Mouse (Mus musculus) midbrain, embryonic 16.5 days (tissue): ENCODE data around the gene Hacd2. TPM values are rescaled to one million over a fixed set of nuclear protein-coding genes. Genes with fewer than 3 reads are reported as not detected.

Experiments
- ATAC-seq: fragments of 200-750 bp; cut with Nextera tagmentation; 2 replicates; pipeline ENCODE4 v1.8.0; 2017; ENCODE audit warnings: moderate TSS enrichment
- H3K27ac ChIP-seq: fragments of 300-500 bp; sonication (generic); 2 replicates; pipeline ENCODE4 v1.5.1; 2014; ENCODE audit warnings: mild to moderate bottlenecking, low read length, mixed read lengths
- H3K27me3 ChIP-seq: fragments of 300-500 bp; sonication (generic); 2 replicates; pipeline ENCODE4 v1.6.1; 2014; ENCODE audit warnings: low read depth, low read length, mixed read lengths; ENCODE audit not compliant: control insufficient read depth, insufficient read depth
- H3K36me3 ChIP-seq: fragments of 300-500 bp; sonication (generic); 2 replicates; pipeline ENCODE4 v1.6.1; 2014; ENCODE audit warnings: mild to moderate bottlenecking, low read length, moderate library complexity, mixed read lengths; ENCODE audit not compliant: control insufficient read depth, insufficient read depth
- H3K4me1 ChIP-seq: fragments of 300-500 bp; sonication (generic); 2 replicates; pipeline ENCODE4 v1.6.1; 2014; ENCODE audit warnings: mild to moderate bottlenecking, low read length, mixed read lengths; ENCODE audit not compliant: control insufficient read depth, insufficient read depth
- H3K4me2 ChIP-seq: fragments of 300-500 bp; sonication (generic); 2 replicates; pipeline ENCODE4 v1.6.1; 2014; ENCODE audit warnings: mild to moderate bottlenecking, low read length, mixed read lengths
- H3K4me3 ChIP-seq: fragments of 300-500 bp; sonication (generic); 2 replicates; pipeline ENCODE4 v1.5.1; 2014; ENCODE audit warnings: low read depth, mild to moderate bottlenecking, low read length, moderate library complexity, mixed read lengths
- H3K9ac ChIP-seq: fragments of 300-500 bp; sonication (generic); 2 replicates; pipeline ENCODE4 v1.6.1; 2014; ENCODE audit warnings: low read depth, low read length, mixed read lengths
- H3K9me3 ChIP-seq: fragments of 300-500 bp; sonication (generic); replicated peaks from 2 replicates; pipeline ENCODE4 v1.6.1; 2014; ENCODE audit warnings: mild to moderate bottlenecking, low read length, mixed read lengths; ENCODE audit not compliant: control insufficient read depth, poor library complexity, severe bottlenecking
- WGBS: fragments of 180-500 bp; shearing (Covaris S2); extraction: QIAGEN DNeasy Blood & Tissue Kit; methylation state at CpG from one replicate; pipeline ENCODE4 v1.1.7; 2014; 5-methylcytosine and 5-hydroxymethylcytosine counted together
- polyA plus RNA-seq: library from polyadenylated mRNA; unstranded; fragments of >200 nt; fragmentation: Nextera tagmentation; extraction: Ambion mirVana; gene quantifications from 2 replicates; pipeline ENCODE4 v1.2.1, GENCODE M21; 2015

The Hacd2 gene
- polyA plus RNA-seq, 1 experiment from 2014 or later = 44.0 TPM

- Histone ChIP-seq H3K4me3 (no peak overlapping the region), H3K36me3 (no peaks in the 10 kb centered on the region), H3K27ac (no peak overlapping the region), H3K9me3 (no peaks in the 10 kb centered on the region), H3K4me1 (peaks cover 9% of the 10 kb centered on the region), H3K9ac (no peak overlapping the region), H3K4me2 (peak overlapping the region; percentile 34), H3K27me3 (no peaks in the 10 kb centered on the region)
- 43% methylated on average over 11 of the region's 11 CpGs for WGBS
- ATAC-seq = no peak
Observed at GRCm38 (mm10) chr16:34999986-35000385, 22.2 kb upstream of the Hacd2 start.

- H3K27me3 ChIP-seq = no peaks in the 10 kb centered on the region
- no peak overlapping the region for H3K4me3 ChIP-seq
- no peak for ATAC-seq
- H3K4me1 ChIP-seq = peaks cover 9% of the 10 kb centered on the region
- 8% methylated on average over 10 of the region's 10 CpGs for WGBS
- peak overlapping the region; percentile 34 for H3K4me2 ChIP-seq
- H3K9me3 ChIP-seq = no peaks in the 10 kb centered on the region
- no peaks in the 10 kb centered on the region for H3K36me3 ChIP-seq
- peak overlapping the region; percentile 47; the same call in 1 of the 2 replicates for H3K9ac ChIP-seq
- H3K27ac ChIP-seq = no peak overlapping the region
Observed at GRCm38 (mm10) chr16:35000923-35001560, 21.2 kb upstream of the Hacd2 start.

DNA sequence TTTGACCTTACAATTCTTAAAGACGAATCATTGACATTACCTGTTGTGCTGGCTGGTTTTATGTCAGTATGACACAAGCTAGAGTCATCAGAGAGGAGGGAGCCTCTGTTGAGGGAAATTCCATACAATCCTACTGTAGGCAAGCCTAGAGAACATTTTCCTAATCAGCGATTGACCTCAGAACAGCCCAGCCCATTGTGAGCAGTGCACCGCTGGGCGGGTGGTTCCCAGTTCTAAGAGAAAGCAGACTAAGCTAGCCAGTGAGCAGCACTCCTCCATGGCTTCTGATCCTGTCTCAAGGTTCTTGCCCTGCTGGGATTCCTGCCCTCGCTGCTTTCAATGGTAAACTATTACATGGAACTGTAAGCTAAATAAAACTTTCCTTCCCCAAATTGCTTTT lies 17.9 kb upstream of the Hacd2 start:
- no peaks in the 10 kb centered on the region for H3K9me3 ChIP-seq
- 77% methylated on average over 5 of the region's 5 CpGs for WGBS
- ATAC-seq = no peak

GRCm38 (mm10) chr16:35004756-35005155 lies 17.5 kb upstream of the Hacd2 start:
- H3K27me3 ChIP-seq = no peaks in the 10 kb centered on the region
- WGBS = 93% methylated on average over 2 of the region's 2 CpGs
- H3K4me3 ChIP-seq = no peak overlapping the region
- no peak overlapping the region for H3K27ac ChIP-seq
- ATAC-seq = no peak
- no peak overlapping the region for H3K9ac ChIP-seq
- H3K36me3 ChIP-seq = no peaks in the 10 kb centered on the region
- no peaks in the 10 kb centered on the region for H3K9me3 ChIP-seq
- H3K4me1 ChIP-seq = peaks cover 9% of the 10 kb centered on the region
- H3K4me2 ChIP-seq = no peak overlapping the region

More for the DNA sequence above, 17.9 kb upstream of the Hacd2 start:
- Histone ChIP-seq H3K4me2 (no peak overlapping the region), H3K4me1 (peaks cover 9% of the 10 kb centered on the region), H3K36me3 (no peaks in the 10 kb centered on the region), H3K9ac (no peak overlapping the region), H3K27me3 (no peaks in the 10 kb centered on the region), H3K27ac (no peak overlapping the region), H3K4me3 (no peak overlapping the region)

GRCm38 (mm10) chr16:35006251-35006650 lies 16.0 kb upstream of the Hacd2 start:
- peaks cover 1% of the 10 kb centered on the region for H3K4me1 ChIP-seq
- H3K27ac ChIP-seq = no peak overlapping the region
- H3K36me3 ChIP-seq = no peaks in the 10 kb centered on the region
- H3K27me3 ChIP-seq = no peaks in the 10 kb centered on the region
- 93% methylated on average over 5 of the region's 5 CpGs for WGBS
- H3K9me3 ChIP-seq = no peaks in the 10 kb centered on the region
- ATAC-seq = no peak
- H3K9ac ChIP-seq = no peak overlapping the region
- no peak overlapping the region for H3K4me2 ChIP-seq
- H3K4me3 ChIP-seq = no peak overlapping the region

DNA sequence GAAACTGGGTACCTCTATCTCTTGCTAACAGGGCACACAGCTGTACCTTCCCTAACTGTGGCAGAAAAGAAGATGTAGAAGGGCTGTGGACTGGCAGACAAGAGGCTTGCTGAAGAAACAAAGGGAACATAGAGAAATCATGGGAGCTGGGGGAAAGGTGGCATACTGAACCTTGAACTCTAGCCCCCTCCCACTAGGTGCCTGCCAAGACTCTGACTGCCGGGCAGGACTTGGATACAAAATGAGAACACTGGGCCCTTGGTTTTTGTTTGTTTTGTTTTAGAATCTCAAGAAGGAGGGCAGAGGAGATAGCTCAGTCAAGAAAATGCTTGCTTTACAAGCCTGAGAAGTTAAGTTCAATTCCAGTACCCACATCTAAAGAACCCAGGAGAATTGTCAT lies 14.9 kb upstream of the Hacd2 start:
- no peaks in the 10 kb centered on the region for H3K9me3 ChIP-seq
- H3K4me2 ChIP-seq = no peak overlapping the region
- no peak overlapping the region for H3K27ac ChIP-seq
- H3K4me3 ChIP-seq = no peak overlapping the region
- 50% methylated on average over 1 of the region's 1 CpGs for WGBS
- no peaks in the 10 kb centered on the region for H3K4me1 ChIP-seq
- no peak for ATAC-seq
- no peaks in the 10 kb centered on the region for H3K36me3 ChIP-seq
- H3K9ac ChIP-seq = no peak overlapping the region
- H3K27me3 ChIP-seq = no peaks in the 10 kb centered on the region

DNA sequence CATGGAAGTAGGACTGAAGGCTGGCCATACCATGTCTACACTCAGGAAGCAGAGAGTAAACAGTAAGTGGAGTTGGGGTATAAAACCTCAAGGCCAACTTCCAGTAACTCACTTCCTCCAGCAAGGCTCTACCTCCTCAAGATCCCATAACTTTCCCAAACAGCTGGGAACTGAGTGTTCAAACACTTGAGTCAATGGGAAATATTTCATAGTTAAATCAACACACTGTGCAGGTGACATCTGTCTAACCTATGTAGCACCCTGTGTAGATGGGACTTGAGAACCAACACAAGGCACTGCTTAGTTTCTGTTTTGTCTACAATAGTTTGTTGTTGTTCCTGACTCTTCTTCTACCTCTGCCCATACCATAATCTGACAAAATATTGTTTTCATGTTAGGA lies 13.8 kb upstream of the Hacd2 start:
- Histone ChIP-seq H3K9ac (no peak overlapping the region), H3K27ac (no peak overlapping the region), H3K4me1 (no peaks in the 10 kb centered on the region), H3K36me3 (no peaks in the 10 kb centered on the region), H3K9me3 (no peaks in the 10 kb centered on the region), H3K27me3 (no peaks in the 10 kb centered on the region), H3K4me2 (no peak overlapping the region), H3K4me3 (no peak overlapping the region)
- no peak for ATAC-seq

DNA sequence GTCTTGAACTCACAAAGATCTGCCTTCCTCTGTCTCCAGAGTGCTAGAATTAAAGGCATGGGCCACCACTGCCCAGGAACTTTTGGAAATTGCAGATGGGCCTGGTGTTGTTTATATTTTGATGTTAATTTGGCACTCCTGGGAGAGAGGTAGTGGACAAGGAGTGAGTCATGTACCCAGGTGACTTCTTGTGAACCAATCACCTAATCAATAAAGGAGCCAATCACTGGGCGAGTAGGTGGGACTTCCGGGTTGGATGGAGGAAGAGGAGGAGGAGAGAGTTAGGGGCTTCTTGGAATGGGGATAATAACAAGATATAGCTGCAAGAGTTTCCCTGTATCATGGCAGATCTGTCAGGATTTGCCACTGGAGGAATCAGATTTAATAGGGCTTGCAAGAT lies 8.7 kb upstream of the Hacd2 start:
- Histone ChIP-seq H3K36me3 (no peaks in the 10 kb centered on the region), H3K27me3 (peaks cover 3% of the 10 kb centered on the region; the same call in 1 of the 2 replicates), H3K4me3 (no peak overlapping the region), H3K27ac (no peak overlapping the region), H3K9me3 (peaks cover 2% of the 10 kb centered on the region; the same call in 1 of the 2 replicates), H3K9ac (no peak overlapping the region), H3K4me2 (no peak overlapping the region), H3K4me1 (no peaks in the 10 kb centered on the region)
- WGBS = 89% methylated on average over 2 of the region's 2 CpGs
- no peak for ATAC-seq

GRCm38 (mm10) chr16:35016491-35016890 lies 5.7 kb upstream of the Hacd2 start:
- ATAC-seq = no peak
- WGBS = 67% methylated on average over 3 of the region's 3 CpGs

More at GRCm38 (mm10) chr16:35016491-35016890, 5.7 kb upstream of the Hacd2 start:
- Histone ChIP-seq H3K4me3 (no peak overlapping the region), H3K4me2 (no peak overlapping the region), H3K36me3 (no peaks in the 10 kb centered on the region), H3K9me3 (peaks cover 2% of the 10 kb centered on the region; the same call in 1 of the 2 replicates), H3K27me3 (peaks cover 16% of the 10 kb centered on the region), H3K9ac (no peak overlapping the region), H3K4me1 (no peaks in the 10 kb centered on the region), H3K27ac (no peak overlapping the region)
